ENCODE assay signal across 11 mouse cellular contexts in genomic region chr19:46374477-46375088, GRCm38 (mm10). TPM values are rescaled to one million over a fixed set of nuclear protein-coding genes. Genes with fewer than 3 reads are reported as not detected.
DNase-seq lines count a peak whose midpoint lies in the region; ATAC-seq and TF ChIP-seq lines count a peak whose summit lies in the region.
"Had no signal": no experiment of that assay in that cellular context is flagged by ENCODE, and none has a peak within 500 bp of the region (broad histone marks: within the 10 kb centered on the region; RNA-seq: fewer than 3 reads in every experiment).

No protein-coding gene starts in this region.

- peak; percentile 44; the same call in 1 of the 2 replicates for ATAC-seq in lung, embryonic 15.5 days (ENCODE audit: borderline replicate concordance, extremely low read depth, low FRiP score, low TSS enrichment)
- ATAC-seq in hindbrain, embryonic 13.5 days (ENCODE audit: low FRiP score) = peak; percentile 29; the same call in 1 of the 2 replicates
- ATAC-seq in neural tube, embryonic 15.5 days (ENCODE audit: low FRiP score) = no peak

- H3K9ac ChIP-seq in lung, embryonic 15.5 days = no peak overlapping the region
- H3K9ac ChIP-seq in hindbrain, embryonic 13.5 days = 0 out of 2 replicates have a peak overlapping the region, but pooled peaks have one; percentile 13
- H3K9ac ChIP-seq in neural tube, embryonic 15.5 days (replicated peaks) = no peak overlapping the region
- H3K9ac ChIP-seq: limb, embryonic 15.5 days had no signal

- H3K4me1 ChIP-seq in cerebellum, adult 2 months (ENCODE audit: control insufficient read depth, insufficient read depth, low read length) = peaks cover 5% of the 10 kb centered on the region
- H3K4me1 ChIP-seq in lung, embryonic 15.5 days = 0 out of 2 replicates have a peak, but pooled peaks cover 2% of the 10 kb centered on the region
- H3K4me1 ChIP-seq in hindbrain, embryonic 13.5 days (replicated peaks) = peaks cover 3% of the 10 kb centered on the region; the same call in 1 of the 2 replicates
- peaks cover 8% of the 10 kb centered on the region for H3K4me1 ChIP-seq in neural tube, embryonic 15.5 days

- intact Hi-C loops in left cerebral cortex, postnatal 10 days (cut with DNase I) = no loop called here

- peak; percentile 39 to 45 for DNase-seq in cerebellum, adult 2 months
- DNase-seq in cerebellum, adult 11-12 months = no peak
- DNase-seq in lung, postnatal 14 days = no peak
- DNase-seq in adipocyte (ENCODE audit: low spot score) = no peak
- no peak for DNase-seq in left cerebral cortex, postnatal 10 days (ENCODE audit: extremely low spot score in 1 of 2, low spot score in 2 of 2)
- DNase-seq: adrenal gland, postnatal 10 days; thymus, adult 2 months had no signal

- no peaks in the 10 kb centered on the region for H3K27me3 ChIP-seq in cerebellum, adult 2 months (ENCODE audit: control insufficient read depth, insufficient read depth, low read length)
- no peaks in the 10 kb centered on the region for H3K27me3 ChIP-seq in lung, embryonic 15.5 days
- H3K27me3 ChIP-seq in hindbrain, embryonic 13.5 days = no peaks in the 10 kb centered on the region
- H3K27me3 ChIP-seq in neural tube, embryonic 15.5 days (replicated peaks) = no peaks in the 10 kb centered on the region
- H3K27me3 ChIP-seq: limb, embryonic 15.5 days had no signal

- H3K36me3 ChIP-seq in lung, embryonic 15.5 days = peaks cover 30% of the 10 kb centered on the region
- peaks cover 41% of the 10 kb centered on the region for H3K36me3 ChIP-seq in hindbrain, embryonic 13.5 days
- H3K36me3 ChIP-seq in neural tube, embryonic 15.5 days = peaks cover 37% of the 10 kb centered on the region

- no peak for TF ChIP-seq CTCF in cerebellum, adult 2 months (IDR thresholded peaks at IDR 0.05; ENCODE audit: borderline replicate concordance, insufficient read depth, low read depth, low read length)

- H3K9me3 ChIP-seq in lung, embryonic 15.5 days = no peaks in the 10 kb centered on the region
- H3K9me3 ChIP-seq in hindbrain, embryonic 13.5 days = no peaks in the 10 kb centered on the region
- H3K9me3 ChIP-seq in neural tube, embryonic 15.5 days (replicated peaks) = no peaks in the 10 kb centered on the region
- H3K9me3 ChIP-seq: limb, embryonic 15.5 days had no signal

- H3K4me3 ChIP-seq in cerebellum, adult 2 months (replicated peaks; ENCODE audit: insufficient read depth, low read depth, low read length) = no peak overlapping the region
- no peak overlapping the region for H3K4me3 ChIP-seq in lung, embryonic 15.5 days
- H3K4me3 ChIP-seq in hindbrain, embryonic 13.5 days = no peak overlapping the region
- H3K4me3 ChIP-seq in neural tube, embryonic 15.5 days (replicated peaks) = no peak overlapping the region
- H3K4me3 ChIP-seq: limb, embryonic 15.5 days had no signal

- whole genome bisulfite sequencing in cerebellum, adult 2 months = 25% methylated on average over 21 of the region's 21 CpGs
- WGBS in lung, embryonic 15.5 days = 51% methylated on average over 21 of the region's 21 CpGs
- 48% methylated on average over 21 of the region's 21 CpGs for WGBS in hindbrain, embryonic 13.5 days
- 55% methylated on average over 21 of the region's 21 CpGs for WGBS in neural tube, embryonic 15.5 days

- no peak overlapping the region for H3K4me2 ChIP-seq in lung, embryonic 15.5 days
- H3K4me2 ChIP-seq in hindbrain, embryonic 13.5 days = no peak overlapping the region
- H3K4me2 ChIP-seq in neural tube, embryonic 15.5 days = no peak overlapping the region
- H3K4me2 ChIP-seq: limb, embryonic 15.5 days had no signal

- 0 out of 2 replicates have a peak, but pooled peaks have one; percentile 14 for TF ChIP-seq POLR2A in cerebellum, adult 2 months (IDR thresholded peaks at IDR 0.05; ENCODE audit: borderline replicate concordance, insufficient read depth, low read length)

- no peak overlapping the region for H3K27ac ChIP-seq in cerebellum, adult 2 months (ENCODE audit: insufficient read depth, low read length)
- no peak overlapping the region for H3K27ac ChIP-seq in lung, embryonic 15.5 days
- peak overlapping the region; percentile 48; the same call in 1 of the 2 replicates for H3K27ac ChIP-seq in hindbrain, embryonic 13.5 days
- H3K27ac ChIP-seq in neural tube, embryonic 15.5 days (replicated peaks) = peak overlapping the region; percentile 37; the same call in 1 of the 2 replicates
- H3K27ac ChIP-seq: limb, embryonic 15.5 days had no signal

RNA-seq across cellular contexts. Expression of gene Actr1a, which starts 21.0 kb away (rescaled TPM):
- 185 and 196 TPM in 2 replicates for polyA plus RNA-seq in cerebellum, adult 2 months (2012; rRNA removed)
- polyA plus RNA-seq in lung, embryonic 15.5 days (2015; fragmentation: Nextera tagmentation; extraction: Ambion mirVana) = 137 and 139 TPM in 2 replicates
- polyA plus RNA-seq in hindbrain, embryonic 13.5 days (2015; fragmentation: Nextera tagmentation; extraction: Ambion mirVana) = 310 and 317 TPM in 2 replicates
- polyA plus RNA-seq in neural tube, embryonic 15.5 days (2015; fragmentation: Nextera tagmentation; extraction: Ambion mirVana) = 281 and 314 TPM in 2 replicates
- 100 to 1,000 TPM; 257 to 271 TPM for total RNA-seq in left cerebral cortex, postnatal 10 days (2021)

RNA-seq across cellular contexts. Expression of gene Sufu, which starts 22.1 kb away (rescaled TPM):
- 15.0 and 16.2 TPM in 2 replicates for polyA plus RNA-seq in cerebellum, adult 2 months (2012; rRNA removed)
- polyA plus RNA-seq in lung, embryonic 15.5 days (2015; fragmentation: Nextera tagmentation; extraction: Ambion mirVana) = 31.9 and 34.5 TPM in 2 replicates
- 25.0 and 26.3 TPM in 2 replicates for polyA plus RNA-seq in hindbrain, embryonic 13.5 days (2015; fragmentation: Nextera tagmentation; extraction: Ambion mirVana)
- polyA plus RNA-seq in neural tube, embryonic 15.5 days (2015; fragmentation: Nextera tagmentation; extraction: Ambion mirVana) = 18.3 and 21.4 TPM in 2 replicates
- 10 to 100 TPM; 16.7 to 18.8 TPM for total RNA-seq in left cerebral cortex, postnatal 10 days (2021)

RNA-seq across cellular contexts. Expression of gene 2310034G01Rik, which starts 24.5 kb away (rescaled TPM):
- 1.7 and 2.2 TPM in 2 replicates for polyA plus RNA-seq in cerebellum, adult 2 months (2012; rRNA removed)
- polyA plus RNA-seq in lung, embryonic 15.5 days (2015; fragmentation: Nextera tagmentation; extraction: Ambion mirVana) = 2.0 and 2.4 TPM in 2 replicates
- polyA plus RNA-seq in hindbrain, embryonic 13.5 days (2015; fragmentation: Nextera tagmentation; extraction: Ambion mirVana) = 2.4 and 2.7 TPM in 2 replicates
- polyA plus RNA-seq in neural tube, embryonic 15.5 days (2015; fragmentation: Nextera tagmentation; extraction: Ambion mirVana) = 2.4 and 2.7 TPM in 2 replicates
- under 1 TPM; 0.77 to 0.99 TPM for total RNA-seq in left cerebral cortex, postnatal 10 days (2021)

RNA-seq across cellular contexts. Expression of gene Mfsd13a, which starts 33.7 kb away (rescaled TPM):
- polyA plus RNA-seq in cerebellum, adult 2 months (2012; rRNA removed) = 32.3 and 32.9 TPM in 2 replicates
- 10.1 and 10.5 TPM in 2 replicates for polyA plus RNA-seq in lung, embryonic 15.5 days (2015; fragmentation: Nextera tagmentation; extraction: Ambion mirVana)
- polyA plus RNA-seq in hindbrain, embryonic 13.5 days (2015; fragmentation: Nextera tagmentation; extraction: Ambion mirVana) = 8.2 and 11.2 TPM in 2 replicates
- 13.2 and 13.9 TPM in 2 replicates for polyA plus RNA-seq in neural tube, embryonic 15.5 days (2015; fragmentation: Nextera tagmentation; extraction: Ambion mirVana)
- 10 to 100 TPM; 22.0 to 23.5 TPM for total RNA-seq in left cerebral cortex, postnatal 10 days (2021)

RNA-seq across cellular contexts. Expression of gene Cuedc2, which starts 36.1 kb away (rescaled TPM):
- polyA plus RNA-seq in cerebellum, adult 2 months (2012; rRNA removed) = 258 and 262 TPM in 2 replicates
- 146 and 154 TPM in 2 replicates for polyA plus RNA-seq in lung, embryonic 15.5 days (2015; fragmentation: Nextera tagmentation; extraction: Ambion mirVana)
- polyA plus RNA-seq in hindbrain, embryonic 13.5 days (2015; fragmentation: Nextera tagmentation; extraction: Ambion mirVana) = 317 and 326 TPM in 2 replicates
- 322 and 350 TPM in 2 replicates for polyA plus RNA-seq in neural tube, embryonic 15.5 days (2015; fragmentation: Nextera tagmentation; extraction: Ambion mirVana)
- 100 to 1,000 TPM; 183 to 200 TPM for total RNA-seq in left cerebral cortex, postnatal 10 days (2021)

Comparison
In these comparisons a context has a peak if more than half of its experiments do, and no peak if none do; other contexts are left out.
1. DNase-seq: peak in cerebellum, adult 2 months (2 of 2); none in cerebellum, adult 11-12 months (single experiment), lung, postnatal 14 days (single experiment), adipocyte (single experiment) and left cerebral cortex, postnatal 10 days (0 of 2).
2. H3K27ac ChIP-seq: peak in hindbrain, embryonic 13.5 days (single experiment) and neural tube, embryonic 15.5 days (single experiment); none in cerebellum, adult 2 months (single experiment) and lung, embryonic 15.5 days (single experiment).